Mouse (Mus musculus): ENCODE measurements at regions not wholly inside any gene's neighbourhood (a gene's known extent, or its start where the extent isn't known, plus 50 kb on each side); places are given as distances from the start of the nearest gene placed in this dataset.
"Not testable (repeated sequence)": the region's sequence is repeated elsewhere in the genome, so short reads cannot be mapped to it uniquely, and the experiment has no call there.

GRCm38 (mm10) chr2:78533881-78534280, 334.0 kb upstream of the Ube2e3 start:
- not testable (repeated sequence) for TF ChIP-seq CTCF (IDR thresholded peaks at IDR 0.05; ENCODE audit: extremely low read depth, insufficient read depth, insufficient read length, insufficient replicate concordance); POLR2A (IDR thresholded peaks at IDR 0.05; ENCODE audit: low read depth, low read length)

Data from spleen, adult 2 months (tissue).